Mouse (Mus musculus): ENCODE results near the gene Tsga13.

Gene Tsga13

DNA sequence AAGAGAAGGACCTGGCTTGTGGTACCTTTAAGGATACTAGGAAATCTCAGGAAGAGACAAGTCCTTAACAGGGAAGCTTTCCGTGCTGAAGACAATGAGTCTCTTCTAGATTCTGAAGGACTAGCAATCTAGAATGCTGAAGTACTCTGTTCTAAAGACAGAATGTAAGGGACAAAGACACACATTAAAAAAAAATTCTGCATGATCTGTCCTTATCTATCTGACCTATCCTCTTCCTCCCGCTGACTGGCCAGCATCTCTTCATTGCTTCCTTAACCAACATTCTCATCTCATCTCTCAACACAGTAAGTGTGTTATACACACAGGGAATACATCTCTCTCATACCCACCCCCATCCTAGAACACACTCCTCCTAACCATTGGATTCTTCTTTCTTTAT, at the start of gene Tsga13:
TSS of gene Tsga13 (minus strand) at position 101 of the 400 bp plus-strand sequence.
- no peak for DNase-seq (ENCODE audit: low read depth)

DNA sequence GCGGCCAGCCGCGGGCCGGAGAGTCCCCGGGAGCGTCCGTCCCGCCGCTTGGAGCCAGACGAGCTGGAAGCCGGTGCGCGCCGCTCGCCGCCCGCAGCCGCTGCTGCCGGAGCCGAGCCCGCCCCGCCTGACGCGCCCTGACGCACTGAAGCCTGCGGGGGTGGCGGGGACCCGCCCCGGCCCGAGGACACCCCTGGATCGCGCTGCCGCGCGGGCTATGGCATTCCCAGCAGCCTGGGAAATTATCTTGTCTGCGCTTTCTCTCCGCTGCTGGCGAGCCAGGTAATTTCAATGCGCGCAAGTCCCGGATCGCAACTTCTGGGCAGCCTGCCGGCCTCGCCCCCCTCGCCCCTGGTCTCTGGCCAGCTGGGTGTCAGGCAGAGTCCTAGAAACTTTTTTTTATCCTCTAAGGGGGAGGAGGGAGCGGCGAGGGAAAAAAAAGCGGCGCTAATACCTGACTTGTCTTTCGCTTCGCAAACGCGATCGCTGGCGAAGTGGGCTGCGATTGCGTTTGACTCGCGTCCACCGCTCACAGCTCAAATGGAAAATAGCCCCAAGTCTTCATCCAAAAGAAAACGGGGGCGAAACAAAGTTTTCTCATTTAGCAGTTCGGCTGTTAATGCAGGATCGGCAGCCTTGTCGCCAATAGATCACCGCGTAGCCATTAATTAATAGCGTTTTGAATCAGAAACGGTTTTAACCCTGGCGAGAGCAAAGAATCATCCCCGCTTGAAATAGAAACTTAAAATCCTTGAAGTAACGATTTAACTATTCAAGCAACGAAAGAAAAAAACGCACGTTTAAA, 43.6 kb upstream of the Tsga13 start, which contains the start of gene Klf14:
TSS of gene Klf14 (minus strand) at position 343 of the 805 bp plus-strand sequence.
- DNase-seq (ENCODE audit: low read depth): no peak

DNA sequence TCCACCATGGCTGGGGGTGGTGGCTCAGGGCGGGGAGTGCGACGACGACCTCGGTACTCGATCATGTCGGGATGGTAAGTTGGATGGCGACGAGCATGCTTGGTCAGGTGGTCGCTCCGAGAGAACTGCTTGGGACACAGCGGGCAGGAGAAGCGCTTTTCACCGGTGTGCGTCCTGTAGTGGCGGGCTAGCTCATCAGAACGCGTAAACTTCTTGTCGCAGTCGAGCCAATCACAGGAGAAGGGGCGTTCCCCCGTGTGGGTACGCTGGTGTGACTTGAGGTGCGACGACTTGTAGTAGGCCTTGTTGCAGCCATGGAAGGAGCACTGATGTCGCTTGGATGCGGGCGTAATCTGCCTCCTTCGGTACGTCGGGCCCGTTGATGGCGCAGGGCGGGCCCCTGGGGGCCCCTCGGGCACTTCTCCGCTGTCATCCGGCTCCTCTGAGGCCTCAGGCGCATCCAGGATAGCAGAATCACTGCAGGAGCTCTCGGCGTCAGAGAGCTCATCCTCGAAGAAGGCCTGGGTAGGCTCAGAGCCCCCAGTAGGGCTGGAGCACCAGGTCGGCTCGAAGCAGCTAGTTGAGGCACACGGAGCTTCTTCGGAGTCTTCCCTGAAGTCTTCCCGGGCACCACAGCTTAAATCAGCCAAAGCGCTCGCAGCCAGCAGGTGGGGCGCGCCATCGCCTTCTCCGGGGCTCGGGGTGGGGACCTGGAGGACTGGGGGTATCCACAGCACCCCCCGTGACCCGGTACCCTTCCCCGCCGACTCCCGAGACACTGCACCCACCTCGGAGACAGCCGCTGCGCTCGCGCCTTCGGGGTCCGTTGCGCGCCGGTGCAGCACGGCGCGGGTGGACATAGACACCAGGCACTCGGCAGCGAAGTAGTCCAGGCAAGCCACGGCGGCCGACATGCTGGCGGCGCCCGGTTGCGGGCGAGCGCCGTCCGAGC, 42.7 kb upstream of the Tsga13 start:
- DNase-seq (ENCODE audit: low read depth): no peak

DNA sequence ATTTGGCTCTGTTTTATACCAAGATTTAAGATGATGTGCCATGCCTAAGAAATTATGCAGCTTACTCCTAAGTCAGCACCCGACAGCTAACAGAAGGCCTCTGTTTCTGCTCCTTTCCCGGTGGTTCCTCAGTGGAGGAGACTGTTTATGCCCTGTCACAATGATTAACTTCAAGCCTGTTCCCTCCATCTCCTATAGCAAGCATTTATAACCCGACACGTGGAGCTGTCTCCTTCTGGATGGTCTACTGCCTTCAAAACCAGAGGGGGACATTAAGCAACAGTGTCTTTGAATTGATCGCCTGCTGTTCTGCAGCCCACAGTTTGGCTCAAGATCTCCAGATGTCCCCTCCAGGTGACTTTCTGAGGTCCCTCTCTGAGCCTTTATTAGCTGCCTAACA, 23.9 kb upstream of the Tsga13 start:
- no peak for DNase-seq (ENCODE audit: low read depth)

DNA sequence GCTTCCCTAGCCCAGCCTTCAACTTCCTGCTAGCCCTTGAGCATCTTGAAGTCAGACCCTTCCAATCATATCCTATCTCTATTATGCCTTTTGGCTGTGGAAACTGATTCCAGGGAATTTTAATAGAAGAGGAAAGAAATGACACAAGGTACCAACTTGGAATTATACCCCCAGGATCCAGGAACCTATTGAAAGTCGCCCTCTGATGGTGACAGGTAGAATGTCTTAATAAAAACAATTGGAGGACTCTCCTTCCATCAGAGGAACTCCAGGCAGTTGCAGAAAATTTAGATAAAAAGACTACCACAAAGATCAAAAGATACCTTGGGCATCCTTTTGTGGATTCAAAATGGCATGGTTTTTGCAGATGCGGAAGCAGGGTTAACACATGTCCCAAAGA, 7.4 kb upstream of the Tsga13 start:
- no peak for DNase-seq (ENCODE audit: low read depth)

DNA sequence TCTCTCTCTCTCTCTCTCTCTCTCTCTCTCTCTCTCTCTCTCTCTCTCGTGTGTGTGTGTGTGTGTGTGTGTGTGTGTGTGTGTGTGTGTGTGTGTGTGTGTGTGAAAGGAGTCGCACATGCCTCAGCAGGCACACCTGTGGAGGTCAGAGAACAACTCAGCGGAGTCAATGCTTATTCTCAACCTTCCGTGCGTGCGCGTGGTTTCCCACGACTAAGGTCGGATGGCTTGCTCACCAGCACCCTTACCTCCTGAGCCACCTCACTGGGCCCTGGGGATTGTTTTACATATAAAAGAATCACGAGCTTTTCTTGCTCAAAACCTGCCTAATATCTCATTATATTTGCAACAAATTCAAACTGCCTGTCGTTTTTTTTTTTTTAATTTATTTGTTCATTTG, 6.5 kb upstream of the Tsga13 start:
- DNase-seq (ENCODE audit: low read depth): no peak

DNA sequence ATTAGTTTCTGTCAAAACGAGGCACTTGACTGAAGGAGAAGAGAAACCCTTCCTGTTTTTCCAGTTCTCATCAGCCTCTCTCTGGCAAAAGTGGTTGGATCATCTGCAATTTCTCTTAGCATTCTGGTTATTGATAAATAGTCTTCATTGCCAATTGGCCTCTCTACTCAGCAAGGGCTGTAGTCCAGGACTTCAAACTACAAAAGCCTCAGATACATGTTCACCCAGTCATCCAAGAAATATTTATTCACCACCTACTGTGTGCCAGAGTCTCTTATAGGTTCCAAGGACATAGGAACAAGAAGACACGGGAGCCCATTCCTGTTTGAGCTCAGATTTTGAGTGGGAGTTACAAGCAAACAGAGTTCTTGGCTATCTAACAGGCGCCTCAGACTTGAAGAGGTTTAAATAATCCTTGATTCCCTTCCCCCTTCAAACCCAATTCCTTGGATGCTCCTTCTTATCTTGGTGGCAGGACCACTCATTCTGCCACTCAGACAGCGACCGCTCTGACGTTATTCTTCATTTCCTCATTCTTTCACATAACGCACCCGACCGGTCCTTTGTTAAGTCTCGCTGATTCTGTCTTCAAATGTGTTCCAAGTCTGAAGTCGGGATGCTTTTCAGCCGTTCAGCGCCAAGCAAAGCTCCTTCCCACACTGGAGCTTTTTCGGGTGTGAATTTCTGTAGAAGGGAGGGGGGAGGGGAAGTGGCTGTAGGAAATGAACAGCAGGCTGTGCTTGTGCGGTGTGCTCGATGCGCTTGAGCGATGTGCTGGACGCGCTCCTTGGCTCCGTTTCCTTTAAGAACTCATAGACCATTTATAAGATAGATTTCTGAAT, 5.7 kb upstream of the Tsga13 start:
- no peak for DNase-seq (ENCODE audit: low read depth)

DNA sequence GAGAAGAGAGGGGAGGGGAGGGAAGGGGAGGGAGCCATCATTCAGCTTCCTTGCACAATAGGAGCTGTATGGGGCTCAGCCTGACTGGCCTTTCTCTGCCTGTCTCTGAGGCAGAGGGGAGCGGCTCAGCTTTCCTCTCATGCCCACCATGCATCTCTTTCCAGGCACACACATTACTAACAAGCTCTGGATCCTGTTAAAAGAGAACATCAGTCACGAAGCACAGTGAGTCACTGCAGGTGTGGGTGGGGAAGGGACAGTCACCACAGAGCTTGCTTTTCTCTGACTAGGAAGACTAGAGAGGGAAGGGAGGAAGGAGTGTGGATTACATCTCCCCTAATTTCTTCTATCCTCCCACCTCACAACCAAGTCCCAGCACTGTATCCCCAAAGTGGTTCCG, 7.4 kb downstream of the Tsga13 start:
- no peak for DNase-seq (ENCODE audit: low read depth)

DNA sequence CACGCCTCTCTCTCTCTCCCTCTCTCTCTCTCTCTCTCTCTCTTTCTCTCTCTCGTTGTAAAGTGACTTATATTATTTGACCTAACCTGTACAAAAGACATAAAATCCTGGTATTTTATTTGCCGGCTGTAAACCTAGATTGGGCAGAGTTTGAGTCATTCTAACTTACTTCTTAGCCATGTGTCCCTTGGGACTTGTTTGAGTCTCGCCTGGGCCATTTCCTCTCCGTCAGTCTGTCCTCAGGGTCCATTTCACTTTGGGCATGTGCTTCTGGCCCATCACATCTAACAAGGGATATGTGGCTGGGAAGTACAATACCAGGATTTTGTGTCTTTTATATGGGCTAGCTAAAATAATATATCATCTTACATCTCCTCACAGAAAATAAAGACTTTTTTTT, 10.5 kb downstream of the Tsga13 start:
- DNase-seq (ENCODE audit: low read depth): no peak

DNA sequence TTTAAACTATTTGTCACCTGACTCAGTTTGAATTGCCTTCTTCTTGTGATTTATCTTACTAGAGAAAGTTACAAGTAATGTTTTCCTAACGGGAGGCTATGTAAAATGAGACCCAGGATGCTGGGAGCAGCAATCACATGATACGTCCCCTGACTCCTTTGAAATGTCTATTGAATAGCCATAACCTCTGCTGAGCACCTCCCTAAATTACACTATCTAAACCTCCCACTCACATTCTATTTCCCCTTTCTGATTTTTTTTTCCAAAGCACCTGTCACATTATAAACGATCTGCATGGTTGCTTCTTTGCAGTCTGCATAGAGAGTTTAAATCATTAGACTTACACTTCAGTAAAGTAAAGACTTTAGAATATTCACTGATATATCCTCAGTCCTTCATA, 11.3 kb downstream of the Tsga13 start:
- no peak for DNase-seq (ENCODE audit: low read depth)

DNA sequence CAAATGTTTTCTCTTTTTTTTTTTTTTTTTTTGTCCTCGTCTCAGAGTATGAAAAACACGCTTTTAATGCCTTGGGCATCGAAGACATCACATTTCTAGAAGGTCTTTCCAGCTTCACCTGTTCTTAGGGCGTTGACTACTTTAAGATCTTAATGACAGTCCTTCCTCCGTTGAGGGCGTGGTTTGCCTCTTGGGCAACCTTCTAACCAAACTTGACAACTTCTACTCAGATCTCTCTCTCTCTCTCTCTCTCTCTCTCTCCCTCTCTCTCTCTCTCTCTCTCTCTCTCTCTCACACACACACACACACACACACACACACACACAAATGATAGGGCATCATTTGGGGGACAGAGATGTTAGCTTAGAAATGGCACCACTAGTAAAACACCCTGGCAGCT, 17.9 kb downstream of the Tsga13 start:
- DNase-seq (ENCODE audit: low read depth): no peak

DNA sequence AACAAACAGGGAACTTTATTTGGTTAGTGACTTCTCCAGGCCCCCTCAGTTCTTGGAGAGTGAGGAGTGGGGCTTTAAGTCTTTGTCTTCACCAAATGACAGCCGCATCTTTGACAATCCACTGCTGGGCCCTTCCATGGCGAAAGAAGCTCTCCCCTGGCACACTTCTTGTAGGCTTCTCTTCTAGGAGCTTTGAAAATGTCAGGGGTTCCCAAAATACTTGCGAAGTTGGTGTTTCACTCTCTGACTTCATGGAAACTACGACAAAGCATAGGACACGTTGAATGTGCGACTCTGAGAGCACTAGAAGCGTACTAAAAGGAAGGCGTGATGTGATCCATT, 18.4 kb downstream of the Tsga13 start:
- no peak for DNase-seq (ENCODE audit: low read depth)

DNA sequence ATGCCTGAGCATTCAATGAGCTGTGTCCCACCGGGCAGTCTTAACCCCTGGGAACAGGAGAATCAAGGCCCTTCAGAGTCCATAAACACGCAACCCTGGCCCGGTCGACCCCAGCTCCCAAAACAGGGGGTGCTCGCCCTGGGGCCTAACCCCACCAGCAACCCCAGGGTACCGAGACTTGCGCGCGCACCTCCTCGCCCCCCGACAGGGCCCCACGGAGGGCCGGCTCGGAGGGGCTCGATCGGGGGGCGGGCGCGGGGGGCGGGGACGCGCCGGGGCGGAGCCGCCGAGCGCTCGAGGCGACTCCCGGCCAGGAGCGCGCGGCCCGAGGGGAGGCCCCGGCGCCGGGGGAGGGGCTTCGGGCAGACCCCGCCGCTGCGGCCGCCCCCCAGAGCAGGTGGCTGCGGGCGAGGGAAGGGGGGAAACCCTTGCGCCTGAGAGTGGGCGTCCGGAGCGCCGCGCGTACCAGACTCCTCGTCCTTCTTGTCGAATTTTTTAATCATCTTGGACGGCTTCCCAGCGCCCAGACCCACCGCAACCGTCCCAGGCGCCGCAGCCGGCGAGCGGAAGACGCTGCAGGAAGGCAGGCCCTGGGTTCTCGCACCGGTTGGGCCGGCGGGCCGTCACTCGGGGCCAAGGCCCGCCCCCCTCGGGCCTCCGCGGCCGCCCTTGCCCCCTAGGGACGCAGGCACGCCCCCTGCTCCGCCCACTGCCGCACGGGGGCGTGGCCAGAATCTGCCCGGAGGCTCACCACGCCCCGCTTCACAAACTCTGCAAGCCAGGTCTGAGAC, 19.0 kb downstream of the Tsga13 start, which contains the start of gene Copg2:
TSS of gene Copg2 (minus strand) at position 600 of the 791 bp plus-strand sequence.
- DNase-seq (ENCODE audit: low read depth): peak; percentile 92

DNA sequence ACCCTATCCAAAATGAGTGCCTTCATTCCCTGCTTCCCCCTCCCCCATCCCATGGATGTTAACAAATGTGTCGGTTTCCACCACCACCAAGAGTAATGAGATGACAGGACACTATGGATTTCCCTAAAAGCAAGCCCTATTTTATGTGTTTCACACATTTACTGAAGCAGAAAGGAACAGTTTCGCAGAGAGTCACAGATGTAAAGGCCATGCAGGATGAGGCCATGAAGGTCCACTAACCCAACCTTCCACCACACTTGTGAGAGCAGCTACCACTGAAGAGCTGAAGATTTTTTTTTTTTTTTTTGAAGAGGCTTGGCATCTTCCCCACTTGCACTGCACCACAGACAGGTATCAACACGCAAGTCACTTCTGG, 19.6 kb downstream of the Tsga13 start:
- DNase-seq (ENCODE audit: low read depth): no peak

DNA sequence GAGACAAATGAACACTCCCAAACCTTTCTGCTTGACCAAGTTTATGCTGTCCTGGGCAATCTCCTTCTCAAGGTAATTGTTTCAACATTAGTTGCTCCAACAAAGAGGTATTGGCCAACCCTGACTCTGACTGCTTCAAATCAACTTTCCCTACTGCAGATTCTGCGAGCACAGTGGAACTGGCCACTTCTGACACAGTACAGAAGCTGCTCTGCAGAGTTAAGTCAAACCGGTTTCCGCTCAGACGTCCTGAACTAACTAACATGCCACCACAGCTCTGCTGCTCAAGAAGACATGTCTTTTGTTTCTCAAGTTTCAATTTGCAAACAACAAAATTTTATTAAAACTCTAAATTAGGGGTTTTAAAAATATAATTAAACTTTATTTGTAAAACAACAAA, 22.3 kb downstream of the Tsga13 start:
- DNase-seq (ENCODE audit: low read depth): no peak

DNA sequence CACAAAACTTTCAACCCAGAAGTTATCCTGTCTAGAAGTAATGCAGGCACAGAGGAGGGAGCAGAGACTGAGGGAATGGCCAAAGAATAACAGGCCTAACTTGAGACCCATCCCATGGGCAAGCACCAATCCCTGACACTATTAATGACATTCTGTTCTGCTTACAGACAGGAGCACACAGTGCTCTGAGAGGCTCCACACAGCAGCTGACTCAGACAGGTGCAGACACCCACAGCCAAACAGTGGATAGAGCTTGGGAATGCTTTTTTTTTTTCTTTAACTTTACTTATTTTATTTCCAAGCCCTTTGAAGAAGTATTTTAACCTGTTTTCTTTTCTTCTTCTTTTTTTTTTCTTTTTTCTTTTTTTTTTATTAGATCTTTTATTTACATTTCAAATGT, 23.6 kb downstream of the Tsga13 start:
- DNase-seq (ENCODE audit: low read depth): no peak

DNA sequence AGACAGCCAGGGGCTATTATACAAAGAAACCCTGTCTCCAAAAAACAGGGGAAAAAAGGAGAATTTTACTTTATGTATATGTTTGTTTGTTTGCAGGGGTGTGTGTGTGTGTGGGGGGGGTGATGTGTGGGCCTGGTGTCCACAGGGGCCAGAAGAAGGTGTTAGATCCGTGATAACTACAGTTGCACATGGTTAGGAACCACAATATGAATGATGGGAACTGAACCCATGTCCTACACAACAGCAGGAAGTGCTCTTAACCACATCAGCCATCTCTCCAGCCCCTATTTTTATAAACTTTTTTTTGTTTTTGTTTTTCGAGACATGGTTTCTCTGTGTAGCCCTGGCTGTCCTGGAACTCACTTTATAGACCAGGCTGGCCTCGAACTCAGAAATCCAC, 30.5 kb downstream of the Tsga13 start:
- DNase-seq (ENCODE audit: low read depth): no peak

DNA sequence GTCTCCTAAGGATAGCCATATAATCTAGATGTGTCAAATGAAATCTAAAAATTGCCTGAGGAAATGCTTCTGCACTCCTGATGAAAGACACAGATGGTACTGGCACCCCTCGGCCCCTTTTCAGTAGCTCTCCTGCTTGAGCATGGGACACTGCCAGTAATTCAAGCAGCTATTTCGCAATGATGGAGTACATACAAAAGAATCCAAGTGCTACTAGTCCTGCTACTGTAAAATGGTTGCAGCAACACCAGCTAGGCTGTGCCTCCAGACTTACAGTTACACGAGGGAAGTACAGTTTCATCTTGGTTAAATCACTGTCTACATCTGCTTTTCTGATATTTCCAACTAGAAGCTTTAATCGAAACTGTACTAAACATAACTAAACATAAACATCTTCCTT, 31.9 kb downstream of the Tsga13 start:
- no peak for DNase-seq (ENCODE audit: low read depth)

DNA sequence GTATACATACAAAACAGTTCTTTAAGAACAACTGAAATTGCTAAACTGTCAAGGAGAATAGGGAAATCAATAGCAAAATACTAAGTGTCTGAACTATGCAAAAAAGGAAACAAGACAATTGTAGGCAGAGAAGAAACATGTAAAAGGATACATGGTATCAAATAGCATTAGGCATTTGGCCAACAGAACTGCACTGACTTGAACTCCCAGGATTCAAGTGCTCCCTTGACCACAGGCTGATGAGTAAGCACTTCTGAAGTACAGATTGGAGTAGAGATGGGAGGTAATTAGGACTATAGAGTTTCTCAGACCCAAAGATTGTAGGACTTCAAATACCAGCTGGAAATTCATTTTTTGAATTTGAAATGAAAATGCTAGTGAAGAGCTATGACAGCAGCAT, 38.7 kb downstream of the Tsga13 start:
- DNase-seq (ENCODE audit: low read depth): no peak

DNA sequence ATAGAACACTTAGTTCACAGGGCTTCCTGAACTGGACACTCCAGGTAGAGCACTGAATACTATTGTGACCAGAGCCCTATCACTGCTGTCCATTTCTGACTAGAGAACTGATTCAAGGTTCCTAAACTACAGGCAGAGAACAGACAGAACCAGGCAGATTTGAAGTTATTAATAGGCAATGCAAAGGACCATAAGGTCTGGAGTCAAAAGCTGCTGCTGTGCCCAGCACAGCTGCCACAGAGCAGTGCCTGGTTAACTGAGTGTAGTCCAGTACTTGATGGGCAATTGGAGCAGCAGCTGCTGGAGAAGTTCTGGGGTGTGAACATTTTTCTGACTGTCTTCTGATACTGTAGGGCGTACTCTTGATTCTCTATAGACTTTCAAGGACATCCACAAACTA, 48.9 kb downstream of the Tsga13 start:
- DNase-seq (ENCODE audit: low read depth): no peak

DNA sequence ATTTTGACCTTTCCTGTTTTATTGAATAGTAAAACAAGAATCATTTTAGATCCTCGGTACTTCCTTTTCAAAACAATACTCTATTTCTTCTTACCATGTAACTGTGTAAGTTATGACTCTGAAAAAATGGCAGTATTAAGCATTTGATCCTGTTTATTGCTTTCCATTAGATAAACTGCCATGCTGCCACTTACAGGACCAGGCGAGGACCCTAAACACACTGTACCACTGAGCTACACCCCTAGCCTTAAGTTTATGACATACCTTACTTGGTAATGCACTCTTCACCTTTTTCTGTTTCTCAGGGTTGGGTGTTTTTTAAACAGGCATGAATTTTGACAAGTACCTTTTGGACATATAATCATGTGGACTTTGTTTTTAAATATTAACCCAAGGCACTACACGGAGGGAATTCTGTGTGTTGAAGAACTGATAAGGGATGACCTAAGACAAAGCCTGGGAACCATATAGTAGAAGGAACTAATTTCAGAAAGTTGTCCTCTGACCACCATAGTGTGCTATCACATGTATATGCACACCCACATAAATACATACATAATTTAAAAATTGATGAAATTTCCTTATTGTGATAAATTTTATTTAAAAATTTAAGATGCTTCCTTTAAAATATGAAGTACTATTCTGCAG, 50.2 kb downstream of the Tsga13 start:
- no peak for DNase-seq (ENCODE audit: low read depth)
